Mouse (Mus musculus): ENCODE measurements around the gene C1qtnf6.

C1qtnf6 gene

DNA sequence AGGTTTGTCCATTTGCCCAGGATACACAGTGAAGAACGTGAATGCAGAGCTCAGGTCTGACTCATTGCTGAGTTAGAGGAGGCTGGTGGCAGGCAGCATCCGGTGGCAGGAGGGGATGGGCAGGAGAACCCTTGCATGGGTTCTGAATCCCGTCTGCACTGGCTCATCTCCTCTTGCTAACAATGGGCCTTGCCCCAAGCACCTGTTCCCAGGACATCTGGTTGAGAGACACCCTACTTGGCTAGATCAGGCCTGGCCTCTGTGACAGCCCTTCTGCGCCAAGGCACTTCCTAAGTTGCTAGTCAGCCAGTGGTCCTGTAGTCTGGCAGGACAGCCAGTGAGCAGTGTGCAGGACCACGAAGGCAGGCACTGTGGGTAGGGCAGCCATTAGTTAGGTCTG, 51.7 kb downstream of the C1qtnf6 start:
- no peak for DNase-seq

DNA sequence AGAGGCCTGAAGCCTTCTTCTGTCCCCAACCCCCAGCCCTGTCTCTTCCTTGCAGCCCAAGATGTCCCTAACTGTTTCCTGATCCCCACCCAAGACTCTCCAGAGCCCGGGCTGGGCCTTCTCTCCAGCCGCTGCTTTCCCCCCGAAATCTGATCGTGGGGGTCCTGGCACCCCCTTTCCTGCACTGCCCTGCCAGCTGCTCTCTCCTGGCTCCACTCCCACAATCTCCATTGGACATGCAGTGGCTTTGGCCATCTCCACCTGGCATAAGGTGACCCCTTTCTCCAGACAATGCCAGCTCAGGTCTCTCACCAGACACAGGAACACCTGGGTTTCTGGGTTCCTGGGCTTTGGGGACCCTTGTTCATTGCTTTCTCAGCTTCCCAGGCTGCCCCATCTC, 53.1 kb downstream of the C1qtnf6 start:
- DNase-seq: no peak

DNA sequence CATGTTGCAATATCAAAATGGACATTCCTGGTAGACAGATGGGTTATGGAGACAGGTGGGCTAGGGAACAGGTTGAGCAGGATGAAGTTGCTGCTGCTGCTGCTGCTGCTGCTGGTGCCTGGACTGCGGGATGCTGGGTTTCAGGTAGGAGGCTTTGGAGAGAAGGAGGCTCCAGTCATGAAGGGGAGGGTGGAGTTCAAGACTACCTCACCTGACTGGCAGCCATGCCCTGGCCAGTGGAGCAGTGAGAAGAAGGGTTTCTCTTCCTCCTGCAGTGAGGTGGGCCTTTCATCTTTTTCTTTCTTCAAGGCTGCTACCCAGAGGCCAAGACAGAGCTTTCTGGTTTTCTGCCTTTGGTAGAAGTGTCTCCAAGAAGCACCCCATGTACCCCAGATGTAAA, 54.3 kb downstream of the C1qtnf6 start:
- no peak for DNase-seq

DNA sequence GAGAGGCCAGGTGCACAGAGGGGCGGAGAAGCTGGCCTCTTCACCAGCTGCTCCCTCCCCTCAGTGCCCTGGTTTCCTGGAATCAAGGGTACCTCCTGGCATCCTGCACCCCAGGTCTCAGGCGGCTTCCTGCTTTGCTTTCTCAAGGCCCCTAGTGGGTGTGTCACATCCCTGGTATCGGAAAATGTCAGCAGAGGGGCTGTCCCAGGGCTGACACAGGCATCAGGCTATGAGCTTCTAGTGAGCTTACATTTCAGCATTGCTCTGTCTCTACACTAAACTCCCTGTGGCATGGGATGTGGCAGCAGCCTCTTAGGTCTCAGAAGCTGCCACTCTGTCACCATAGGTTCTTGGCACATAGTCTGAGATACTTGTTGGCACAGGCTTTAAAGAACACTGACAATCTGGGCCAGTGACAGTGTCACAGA, 55.6 kb downstream of the C1qtnf6 start:
- no peak for DNase-seq

DNA sequence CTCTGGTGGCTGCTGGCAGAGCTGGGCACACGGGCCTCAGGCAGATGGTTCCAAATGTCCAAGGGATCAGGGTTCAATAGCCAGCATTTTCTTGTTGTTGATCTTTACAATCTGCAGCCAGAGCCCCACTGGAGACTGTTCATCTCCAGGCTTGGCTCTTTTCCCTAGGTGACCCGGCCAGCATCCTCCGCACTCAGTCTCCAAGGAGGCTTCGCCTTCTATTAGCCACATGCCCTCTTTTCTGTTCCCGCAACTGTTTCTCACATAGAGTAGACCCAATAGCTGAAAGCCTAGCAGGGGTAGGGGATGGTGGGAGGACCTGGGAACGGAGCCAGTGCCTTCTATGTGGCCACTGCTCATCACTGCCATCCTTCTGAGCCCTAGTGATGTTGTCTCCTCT, 57.8 kb downstream of the C1qtnf6 start:
- no peak for DNase-seq

Data from kidney, postnatal 10 days (tissue).